Mouse (Mus musculus) thymus, adult 2 months (tissue): Measurements from ENCODE around the gene St3gal6.

Experiments
- CTCF ChIP-seq: fragments of 200-500 bp; IDR thresholded peaks from 2 replicates; pipeline ENCODE4 v1.5.1; 2012; ENCODE audit warnings: mild to moderate bottlenecking, control low read depth, low read length, moderate library complexity, borderline replicate concordance; ENCODE audit not compliant: control insufficient read depth, poor library complexity, insufficient read depth; ENCODE audit errors: extremely low read depth
- POLR2A ChIP-seq: fragments of 200-500 bp; IDR thresholded peaks from 2 replicates; pipeline ENCODE4 v1.6.1; 2012; ENCODE audit warnings: mild to moderate bottlenecking, low read length, control low read depth, moderate library complexity; ENCODE audit not compliant: control insufficient read depth, poor library complexity, insufficient read depth; ENCODE audit errors: extremely low read depth

- TF ChIP-seq CTCF (no peak), POLR2A (no peak)
Measured at GRCm38 (mm10) chr16:58450648-58451047, 73.4 kb downstream of the St3gal6 start.
